ENCODE assay signal across 9 mouse cellular contexts in the genomic region with DNA sequence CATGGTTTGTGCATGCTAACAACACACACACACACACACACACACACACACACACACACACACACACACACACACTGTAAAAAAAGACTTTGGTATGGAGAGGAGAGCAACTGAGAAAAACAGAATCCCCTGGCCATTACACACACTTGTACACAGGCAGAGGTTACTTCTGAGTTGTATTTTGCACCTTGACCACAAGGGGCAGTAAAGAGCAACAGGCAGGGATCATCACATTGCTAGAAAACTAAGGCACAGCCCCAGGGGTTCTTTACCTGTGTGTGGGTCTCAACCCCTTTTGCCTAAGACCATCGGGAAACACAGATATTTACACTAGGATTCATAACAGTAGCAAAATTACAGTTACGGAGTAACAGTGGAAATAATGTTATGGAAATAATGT. TPM values are rescaled to one million over a fixed set of nuclear protein-coding genes. Genes with fewer than 3 reads are reported as not detected.
A peak's percentile ranks its signal among the peaks of the same experiment; 100 is the strongest.
DNase-seq lines count a peak whose midpoint lies in the region; TF ChIP-seq lines count a peak whose summit lies in the region.
"Had no signal": no experiment of that assay in that cellular context is flagged by ENCODE, and none has a peak within 500 bp of the region (broad histone marks: within the 10 kb centered on the region; RNA-seq: fewer than 3 reads in every experiment).

No protein-coding gene starts in this region.

- 41% methylated on average over 2 of the region's 2 CpGs for WGBS in small intestine, adult 2 months

- in situ Hi-C loops in ES-E14 (cut with MboI; ENCODE audit: low sequenced_read_pairs in 2 of 2, unreplicated experiment in 2 of 2), result no loop called here

- H3K27me3 ChIP-seq in small intestine, adult 2 months (ENCODE audit: control insufficient read depth, insufficient read depth, low read length), result no peaks in the 10 kb centered on the region
- H3K27me3 ChIP-seq: embryonic facial prominence, embryonic 13.5 days had no signal

- no peaks in the 10 kb centered on the region for H3K36me3 ChIP-seq in ES-E14 (ENCODE audit: control insufficient read depth, insufficient read depth, low read length, poor library complexity, severe bottlenecking)
- H3K36me3 ChIP-seq in small intestine, adult 2 months (ENCODE audit: control insufficient read depth, insufficient read depth, low read length), result no peaks in the 10 kb centered on the region
- H3K36me3 ChIP-seq: embryonic facial prominence, embryonic 13.5 days had no signal

- peak; percentile 23 for DNase-seq in kidney, adult 18-20 months
- DNase-seq in kidney, adult 8-10 months, result no peak
- peak; percentile 81 for DNase-seq in ES-E14 (ENCODE audit: low read depth, low spot score)
- peak; percentile 59 for DNase-seq in embryo, embryonic 11 days
- DNase-seq in liver, result peak; percentile 55
- no peak for DNase-seq in left cerebral cortex, postnatal 10 days (ENCODE audit: extremely low spot score in 1 of 2, low spot score in 2 of 2)
- no peak for DNase-seq in testis, postnatal 14 days (ENCODE audit: low spot score)

- no peak overlapping the region for H3K4me3 ChIP-seq in ES-E14 (ENCODE audit: insufficient read depth in 1 of 2, low read depth in 1 of 2, low read length in 2 of 2, poor library complexity in 1 of 2, severe bottlenecking in 1 of 2)
- H3K4me3 ChIP-seq in small intestine, adult 2 months (ENCODE audit: low read depth, low read length), result no peak overlapping the region
- H3K4me3 ChIP-seq: embryonic facial prominence, embryonic 13.5 days had no signal

- no peaks in the 10 kb centered on the region for H3K9me3 ChIP-seq in ES-E14 (ENCODE audit: control insufficient read depth, insufficient read depth, low read depth, low read length)
- H3K9me3 ChIP-seq: embryonic facial prominence, embryonic 13.5 days had no signal

- TF ChIP-seq POLR2A in small intestine, adult 2 months (IDR thresholded peaks at IDR 0.05; ENCODE audit: low read depth, low read length), result no peak

- no peak overlapping the region for H3K9ac ChIP-seq in ES-E14 (ENCODE audit: insufficient read depth, low read depth, low read length, poor library complexity, severe bottlenecking)
- H3K9ac ChIP-seq: embryonic facial prominence, embryonic 13.5 days had no signal

- intact Hi-C loops in left cerebral cortex, postnatal 10 days (cut with DNase I), result no loop called here

- H3K4me1 ChIP-seq in ES-E14 (ENCODE audit: control insufficient read depth in 2 of 2, insufficient read depth in 2 of 2, low read length in 2 of 2, poor library complexity in 1 of 2), result peaks cover 0 to 7% of the 10 kb centered on the region in 2 experiments; a peak in 2 of 4 replicates
- no peaks in the 10 kb centered on the region for H3K4me1 ChIP-seq in small intestine, adult 2 months (ENCODE audit: control insufficient read depth, insufficient read depth, insufficient read length, low read length)
- H3K4me1 ChIP-seq: embryonic facial prominence, embryonic 13.5 days had no signal

- peak; percentile 41; the same call in 1 of the 2 replicates for TF ChIP-seq CTCF in small intestine, adult 2 months (IDR thresholded peaks at IDR 0.05; ENCODE audit: extremely low read depth, insufficient read length, insufficient replicate concordance, low read depth, low read length)

- no peak overlapping the region for H3K27ac ChIP-seq in ES-E14 (ENCODE audit: insufficient read depth, low read depth, low read length, poor library complexity, severe bottlenecking)
- no peak overlapping the region for H3K27ac ChIP-seq in small intestine, adult 2 months (ENCODE audit: insufficient read depth, low read depth, low read length)
- H3K27ac ChIP-seq: embryonic facial prominence, embryonic 13.5 days had no signal

TF ChIP-seq in ES-E14, 5 proteins besides CTCF, POLR2A, EP300 and RAD21:
- TF ChIP-seq MAFK (IDR thresholded peaks at IDR 0.05; ENCODE audit: insufficient read depth, low read depth, low read length) (no peak), CHD2 (IDR thresholded peaks at IDR 0.05; ENCODE audit: low read depth, low read length) (no peak), ZC3H11A (IDR thresholded peaks at IDR 0.05; ENCODE audit: borderline replicate concordance, low read depth, low read length) (peak; percentile 5; the same call in 1 of the 2 replicates), ZNF384 (IDR thresholded peaks at IDR 0.05; ENCODE audit: low read depth, low read length) (no peak)

RNA-seq across cellular contexts. Expression of gene Ppp1r35, which starts 7.9 kb away (rescaled TPM):
- total RNA-seq in ES-E14 (2012; rRNA removed), result 27.6 and 34.5 TPM in 2 replicates
- polyA plus RNA-seq in small intestine, adult 2 months (2012; rRNA removed), result 40.0 and 75.4 TPM in 2 replicates
- total RNA-seq in left cerebral cortex, postnatal 10 days (2021), result 10 to 100 TPM; 28.0 to 28.7 TPM

RNA-seq across cellular contexts. Expression of gene Mepce, which starts 16.7 kb away (rescaled TPM):
- 42.3 and 43.0 TPM in 2 replicates for total RNA-seq in ES-E14 (2012; rRNA removed)
- 11.0 and 41.7 TPM in 2 replicates for polyA plus RNA-seq in small intestine, adult 2 months (2012; rRNA removed)
- 10 to 100 TPM; 30.1 to 35.3 TPM for total RNA-seq in left cerebral cortex, postnatal 10 days (2021)

RNA-seq across cellular contexts. Expression of gene Zcwpw1, which starts 16.9 kb away (rescaled TPM):
- 24.5 and 33.0 TPM in 2 replicates for total RNA-seq in ES-E14 (2012; rRNA removed)
- 0.25 and 0.39 TPM in 2 replicates for polyA plus RNA-seq in small intestine, adult 2 months (2012; rRNA removed)
- 1 to 10 TPM; 5.7 to 6.0 TPM for total RNA-seq in left cerebral cortex, postnatal 10 days (2021)

RNA-seq across cellular contexts. Expression of gene Tsc22d4, which starts 25.2 kb away (rescaled TPM):
- 15.9 and 21.6 TPM in 2 replicates for total RNA-seq in ES-E14 (2012; rRNA removed)
- polyA plus RNA-seq in small intestine, adult 2 months (2012; rRNA removed), result 72.9 and 209 TPM in 2 replicates
- 100 to 1,000 TPM; 112 to 120 TPM for total RNA-seq in left cerebral cortex, postnatal 10 days (2021)

RNA-seq across cellular contexts. Expression of gene Nyap1, which starts 29.3 kb away (rescaled TPM):
- 5.9 and 7.4 TPM in 2 replicates for total RNA-seq in ES-E14 (2012; rRNA removed)
- polyA plus RNA-seq in small intestine, adult 2 months (2012; rRNA removed), result 7.3 and 25.1 TPM in 2 replicates
- 100 to 1,000 TPM; 116 to 119 TPM for total RNA-seq in left cerebral cortex, postnatal 10 days (2021)

Comparison
In these comparisons a context has a peak if more than half of its experiments do, and no peak if none do; other contexts are left out.
1. DNase-seq: peak in kidney, adult 18-20 months (single experiment), ES-E14 (single experiment), embryo, embryonic 11 days (single experiment) and liver (single experiment); none in kidney, adult 8-10 months (0 of 2), left cerebral cortex, postnatal 10 days (0 of 2) and testis, postnatal 14 days (single experiment).